Mouse (Mus musculus): ENCODE data around the gene E130208F15Rik.

DNA sequence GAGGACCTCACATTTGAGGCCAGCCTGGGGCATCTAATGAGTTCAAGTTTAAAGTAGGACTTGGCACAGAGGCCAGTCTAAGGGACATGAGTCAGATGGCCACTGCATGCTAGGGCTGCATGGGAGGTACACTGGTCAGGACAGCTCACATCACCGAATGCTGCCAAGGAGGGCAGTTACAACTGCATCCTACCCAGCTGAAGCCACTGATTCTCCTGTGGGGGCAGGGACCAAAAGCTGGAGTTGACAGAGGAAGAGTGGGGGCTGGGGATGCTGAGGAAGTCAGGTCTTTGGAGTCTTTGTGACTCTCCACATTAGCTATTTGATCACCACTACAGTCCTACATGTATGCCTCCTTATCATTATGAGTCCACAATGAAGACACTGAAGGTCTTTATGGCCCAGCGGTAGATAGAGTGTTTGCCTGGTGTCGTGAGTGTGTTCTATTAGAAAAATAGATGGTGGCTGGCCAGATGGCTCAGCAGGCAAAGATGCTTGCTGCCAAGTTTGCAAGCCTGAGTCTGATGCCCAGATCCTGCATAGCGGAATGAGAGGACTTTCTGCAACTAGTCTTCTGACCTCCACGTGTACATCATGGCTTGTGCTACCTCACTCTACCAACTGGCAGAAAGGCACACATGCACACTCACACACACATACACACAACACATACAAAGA lies 18.0 kb downstream of the E130208F15Rik start:
- TF ChIP-seq CTCF (IDR thresholded peaks at IDR 0.05) (no peak), EP300 (IDR thresholded peaks at IDR 0.05) (no peak)

Measured in lung, postnatal 0 days (tissue).